Mouse (Mus musculus) cerebellum, adult 9-11 months (tissue): ENCODE measurements around the gene Zfp809.

Experiments used
- DNase-seq: peaks from one replicate; pipeline ENCODE4 v3.0.0; 2022

The Zfp809 gene

DNA sequence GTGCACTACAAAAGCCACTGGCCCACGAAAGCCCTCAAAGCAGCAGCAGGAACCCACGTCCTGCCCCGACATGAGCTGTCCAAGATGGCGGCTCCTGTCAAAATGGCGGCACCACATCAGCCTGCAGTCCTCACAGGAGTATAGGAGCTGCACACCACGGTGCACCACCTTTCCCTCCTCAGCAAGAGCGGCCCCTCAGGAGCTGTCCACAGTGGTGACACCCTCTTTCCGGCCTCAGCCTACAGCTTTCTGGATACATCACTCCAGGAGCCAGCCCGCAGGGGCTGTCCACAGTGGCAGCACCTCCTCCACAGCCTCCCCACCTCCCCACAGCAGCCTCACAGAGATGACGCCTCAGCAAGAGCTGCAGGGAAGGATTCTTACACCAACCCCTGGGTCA is 37.1 kb downstream of the Zfp809 start:
- DNase-seq = no peak

DNA sequence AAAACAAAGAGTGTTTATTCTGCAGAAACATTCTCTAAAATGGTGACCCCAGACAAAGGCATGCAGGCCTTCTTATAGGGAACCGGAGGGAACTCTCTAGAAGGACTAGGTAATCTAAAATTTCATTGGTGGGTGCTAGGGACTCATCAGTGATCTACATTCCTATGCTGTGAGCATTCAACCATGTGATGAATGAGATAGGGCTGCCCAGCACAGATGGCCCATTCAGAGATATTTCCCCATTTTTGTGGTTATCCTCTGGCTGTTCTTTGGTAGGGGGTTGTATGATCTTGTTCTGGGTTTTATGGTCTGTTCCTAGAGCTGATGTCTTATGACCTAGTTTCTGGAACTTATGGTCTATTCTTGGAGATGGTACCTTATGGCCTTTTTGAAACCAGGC is 43.4 kb downstream of the Zfp809 start:
- DNase-seq = no peak

DNA sequence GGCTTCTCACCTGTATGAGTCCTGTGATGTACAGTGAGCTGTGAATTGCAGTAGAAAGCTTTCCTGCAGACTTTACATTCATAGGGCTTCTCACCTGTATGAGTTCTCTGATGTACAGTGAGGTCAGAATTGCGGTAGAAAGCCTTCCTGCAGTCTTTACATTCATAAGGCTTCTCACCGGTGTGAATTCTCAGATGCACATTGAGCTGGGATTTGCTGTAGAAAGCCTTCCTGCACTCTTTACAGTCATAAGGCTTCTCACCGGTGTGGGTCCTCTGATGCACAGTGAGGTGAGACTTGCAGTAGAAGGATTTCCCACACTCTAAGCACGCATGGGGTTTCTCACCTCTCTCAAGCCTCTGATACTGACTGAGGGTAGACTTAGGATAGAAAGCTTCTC is 53.2 kb downstream of the Zfp809 start:
- DNase-seq = no peak
